Mouse (Mus musculus) induced T-regulatory cell, adult 2 months (primary cell): ENCODE data around the gene Trim66.

Experiments used
- DNase-seq: peaks from one replicate; pipeline ENCODE4 v3.0.0-alpha.2; 2012; ENCODE audit warnings: low read depth

Gene Trim66

GRCm38 (mm10) chr7:109522084-109522483 lies 14.2 kb upstream of the Trim66 start:
- no peak for DNase-seq

GRCm38 (mm10) chr7:109519936-109520335 lies 12.0 kb upstream of the Trim66 start:
- peak; percentile 38 for DNase-seq

- peak; percentile 99 for DNase-seq
Observed at GRCm38 (mm10) chr7:109518838-109519696, 11.1 kb upstream of the Trim66 start, which contains the start of gene Rpl27a. Rpl27a (plus strand) TSS chr7:109519147.

- DNase-seq = no peak
Observed at GRCm38 (mm10) chr7:109518036-109518681, 10.2 kb upstream of the Trim66 start.

- no peak for DNase-seq
Observed at GRCm38 (mm10) chr7:109516500-109516899, 8.6 kb upstream of the Trim66 start.

- no peak for DNase-seq
Observed at GRCm38 (mm10) chr7:109511838-109512237, 3.9 kb upstream of the Trim66 start.

- DNase-seq = no peak
Observed at GRCm38 (mm10) chr7:109510799-109511198, 2.9 kb upstream of the Trim66 start.

- no peak for DNase-seq
Observed at GRCm38 (mm10) chr7:109507572-109507971, 362 bp downstream of the Trim66 start.

GRCm38 (mm10) chr7:109507119-109507518 lies 815 bp downstream of the Trim66 start:
- no peak for DNase-seq

GRCm38 (mm10) chr7:109497507-109497906 lies 10.4 kb downstream of the Trim66 start:
- DNase-seq = no peak

GRCm38 (mm10) chr7:109493319-109494316 lies 14.3 kb downstream of the Trim66 start:
- no peak for DNase-seq

- DNase-seq = no peak
Observed at GRCm38 (mm10) chr7:109492616-109493318, 15.2 kb downstream of the Trim66 start.

- no peak for DNase-seq
Observed at GRCm38 (mm10) chr7:109484221-109484620, 23.7 kb downstream of the Trim66 start.

GRCm38 (mm10) chr7:109480765-109481197 lies 27.2 kb downstream of the Trim66 start:
- peak; percentile 2 for DNase-seq

GRCm38 (mm10) chr7:109477926-109478325 lies 30.0 kb downstream of the Trim66 start:
- DNase-seq = no peak

- no peak for DNase-seq
Observed at GRCm38 (mm10) chr7:109470700-109471099, 37.2 kb downstream of the Trim66 start.

- no peak for DNase-seq
Observed at GRCm38 (mm10) chr7:109468262-109468701, 39.7 kb downstream of the Trim66 start.

- no peak for DNase-seq
Observed at GRCm38 (mm10) chr7:109467591-109467990, 40.3 kb downstream of the Trim66 start.

GRCm38 (mm10) chr7:109460698-109461097 lies 47.2 kb downstream of the Trim66 start:
- DNase-seq = no peak

- no peak for DNase-seq
Observed at GRCm38 (mm10) chr7:109456563-109456962, 51.4 kb downstream of the Trim66 start.

- DNase-seq = no peak
Observed at GRCm38 (mm10) chr7:109455748-109456147, 52.2 kb downstream of the Trim66 start.
